ENCODE assay signal across 10 mouse cellular contexts in the genomic region with DNA sequence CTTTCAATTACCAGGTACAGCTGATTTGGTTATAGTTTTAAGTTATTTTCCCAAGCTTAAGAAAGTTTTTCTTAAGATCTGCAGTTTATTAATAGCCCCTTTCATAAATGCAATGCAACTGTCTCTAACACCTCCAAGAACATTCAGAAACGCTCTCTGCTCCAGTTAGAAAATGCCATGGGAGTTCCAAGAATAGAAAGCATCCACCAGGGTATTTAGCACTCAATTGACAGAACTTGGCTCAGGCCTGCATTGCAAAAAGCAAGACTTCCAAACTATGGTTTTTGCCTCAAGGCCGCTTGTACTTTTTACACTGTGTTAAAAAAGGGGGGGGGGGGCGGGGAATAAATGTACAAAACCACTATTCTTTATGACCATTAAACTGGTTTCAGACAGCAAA. TPM values are rescaled to one million over a fixed set of nuclear protein-coding genes. Genes with fewer than 3 reads are reported as not detected.
A peak's percentile ranks its signal among the peaks of the same experiment; 100 is the strongest.
DNase-seq lines count a peak whose midpoint lies in the region; ATAC-seq and TF ChIP-seq lines count a peak whose summit lies in the region.
"Had no signal": no experiment of that assay in that cellular context is flagged by ENCODE, and none has a peak within 500 bp of the region (broad histone marks: within the 10 kb centered on the region; RNA-seq: fewer than 3 reads in every experiment).

No protein-coding gene starts in this region.

- intact Hi-C loops in heart, postnatal 14 days (cut with DNase I): no loop called here

- H3K9me3 ChIP-seq in heart, embryonic 11.5 days (replicated peaks; ENCODE audit: control insufficient read depth, low read length): no peaks in the 10 kb centered on the region
- no peaks in the 10 kb centered on the region for H3K9me3 ChIP-seq in heart, embryonic 16.5 days (replicated peaks; ENCODE audit: control insufficient read depth, low read length)
- H3K9me3 ChIP-seq in lung, postnatal 0 days (ENCODE audit: low read length): no peaks in the 10 kb centered on the region

- TF ChIP-seq CTCF in lung, postnatal 0 days (IDR thresholded peaks at IDR 0.05): 0 out of 2 replicates have a peak, but pooled peaks have one; percentile 4

- H3K36me3 ChIP-seq in heart, embryonic 11.5 days (ENCODE audit: control insufficient read depth, insufficient read depth, low read length): no peaks in the 10 kb centered on the region
- no peaks in the 10 kb centered on the region for H3K36me3 ChIP-seq in heart, embryonic 16.5 days (ENCODE audit: control insufficient read depth, insufficient read depth)
- H3K36me3 ChIP-seq in lung, postnatal 0 days (ENCODE audit: insufficient read depth, low read length): no peaks in the 10 kb centered on the region

- H3K9ac ChIP-seq in heart, embryonic 11.5 days (ENCODE audit: low read depth, low read length): peak overlapping the region; percentile 82; the same call in 1 of the 2 replicates
- peak overlapping the region; percentile 83 for H3K9ac ChIP-seq in heart, embryonic 16.5 days (ENCODE audit: low read length)
- peak overlapping the region; percentile 82; the same call in 1 of the 2 replicates for H3K9ac ChIP-seq in lung, postnatal 0 days (replicated peaks; ENCODE audit: low read depth)

- H3K4me1 ChIP-seq in heart, embryonic 11.5 days (ENCODE audit: control insufficient read depth, insufficient read depth, low read length): peaks cover 13% of the 10 kb centered on the region; the same call in 1 of the 2 replicates
- H3K4me1 ChIP-seq in heart, embryonic 16.5 days (ENCODE audit: control insufficient read depth, insufficient read depth, low read length): peaks cover 22% of the 10 kb centered on the region
- H3K4me1 ChIP-seq in lung, postnatal 0 days (ENCODE audit: insufficient read depth, low read depth, low read length): peaks cover 13% of the 10 kb centered on the region; the same call in 1 of the 2 replicates

- no peak for DNase-seq in heart, postnatal 14 days
- DNase-seq in R1 (ENCODE audit: low read depth, low spot score): peak; percentile 6
- DNase-seq in lung, postnatal 0 days (ENCODE audit: low spot score): peak; percentile 85
- DNase-seq in spleen, adult 12 weeks (ENCODE audit: low spot score): no peak
- DNase-seq in cerebellum, postnatal 14 days: no peak

- peak overlapping the region; percentile 82; the same call in 1 of the 2 replicates for H3K4me3 ChIP-seq in heart, embryonic 11.5 days (ENCODE audit: low read depth, low read length)
- H3K4me3 ChIP-seq in heart, embryonic 16.5 days (ENCODE audit: low read length): peak overlapping the region; percentile 65
- peak overlapping the region; percentile 95; the same call in 1 of the 2 replicates for H3K4me3 ChIP-seq in lung, postnatal 0 days (ENCODE audit: low read depth, low read length)

- no peaks in the 10 kb centered on the region for H3K27me3 ChIP-seq in heart, embryonic 11.5 days (ENCODE audit: control insufficient read depth, insufficient read depth, low read length)
- H3K27me3 ChIP-seq in heart, embryonic 16.5 days (ENCODE audit: control insufficient read depth, insufficient read depth, low read length): no peaks in the 10 kb centered on the region
- H3K27me3 ChIP-seq in lung, postnatal 0 days (replicated peaks; ENCODE audit: insufficient read depth, low read length): no peaks in the 10 kb centered on the region

- peak overlapping the region; percentile 92 for H3K4me2 ChIP-seq in heart, embryonic 11.5 days
- H3K4me2 ChIP-seq in heart, embryonic 16.5 days (ENCODE audit: low read depth, low read length): peak overlapping the region; percentile 73
- peak overlapping the region; percentile 90 for H3K4me2 ChIP-seq in lung, postnatal 0 days (replicated peaks; ENCODE audit: low read depth, low read length)

- TF ChIP-seq EP300 in lung, postnatal 0 days (IDR thresholded peaks at IDR 0.05): no peak

- peak overlapping the region; percentile 57; the same call in 1 of the 2 replicates for H3K27ac ChIP-seq in heart, embryonic 11.5 days (ENCODE audit: low read depth, low read length)
- H3K27ac ChIP-seq in heart, embryonic 16.5 days (ENCODE audit: low read length): peak overlapping the region; percentile 95
- peak overlapping the region; percentile 85 for H3K27ac ChIP-seq in lung, postnatal 0 days (ENCODE audit: low read length)

- no peak for ATAC-seq in heart, embryonic 11.5 days (replicated peaks; ENCODE audit: insufficient number of reproducible peaks, low FRiP score, low TSS enrichment)
- no peak for ATAC-seq in heart, embryonic 16.5 days (replicated peaks; ENCODE audit: extremely low read depth, insufficient read depth, low FRiP score)
- peak; percentile 21 for ATAC-seq in lung, postnatal 0 days
- ATAC-seq in erythroblast, adult 5-6 weeks (replicated peaks; ENCODE audit: low FRiP score, poor library complexity, severe bottlenecking): no peak

- 45% methylated on average over 3 of the region's 3 CpGs for WGBS in heart, embryonic 11.5 days (ENCODE audit: insufficient replicate concordance)
- 31% methylated on average over 3 of the region's 3 CpGs for WGBS in heart, embryonic 16.5 days
- WGBS in lung, postnatal 0 days: 50% methylated on average over 3 of the region's 3 CpGs

RNA-seq across cellular contexts. Expression of a gene that starts 0.6 kb away (rescaled TPM):
- 6.2 and 8.3 TPM in 2 replicates for polyA plus RNA-seq in heart, embryonic 11.5 days (2014; fragmentation: Nextera tagmentation; extraction: Ambion mirVana)
- total RNA-seq in heart, postnatal 14 days (2021): 1 to 10 TPM; 6.1 to 6.2 TPM
- 7.9 and 8.8 TPM in 2 replicates for polyA plus RNA-seq in heart, embryonic 16.5 days (2015; fragmentation: Nextera tagmentation; extraction: Ambion mirVana)
- 9.8 and 9.9 TPM in 2 replicates for polyA plus RNA-seq in lung, postnatal 0 days (2015; fragmentation: Nextera tagmentation; extraction: Ambion mirVana)
- total RNA-seq in erythroblast, adult 5-6 weeks (2015; ENCODE audit: low replicate concordance): 2.1 and 8.1 TPM in 2 replicates
- 0.98 and 2.8 TPM in 2 replicates for total RNA-seq in erythroblast, adult 5-6 weeks (2017; ENCODE audit: low replicate concordance)

RNA-seq across cellular contexts. Expression of a gene that starts 4.5 kb away (rescaled TPM):
- polyA plus RNA-seq in heart, embryonic 11.5 days (2014; fragmentation: Nextera tagmentation; extraction: Ambion mirVana): 2.3 and 5.1 TPM in 2 replicates
- 10 to 100 TPM; 14.2 to 14.9 TPM for total RNA-seq in heart, postnatal 14 days (2021)
- 11.0 and 11.2 TPM in 2 replicates for polyA plus RNA-seq in heart, embryonic 16.5 days (2015; fragmentation: Nextera tagmentation; extraction: Ambion mirVana)
- polyA plus RNA-seq in lung, postnatal 0 days (2015; fragmentation: Nextera tagmentation; extraction: Ambion mirVana): 5.9 and 6.7 TPM in 2 replicates
- total RNA-seq in erythroblast, adult 5-6 weeks (2015; ENCODE audit: low replicate concordance): not detected in 2 replicates
- total RNA-seq in erythroblast, adult 5-6 weeks (2017; ENCODE audit: low replicate concordance): not detected in 2 replicates
- total RNA-seq: hematopoietic stem cell, adult 5-6 weeks; MEL had no signal

RNA-seq across cellular contexts. Expression of a gene that starts 27.0 kb away (rescaled TPM):
- 35.6 and 36.7 TPM in 2 replicates for polyA plus RNA-seq in heart, embryonic 11.5 days (2014; fragmentation: Nextera tagmentation; extraction: Ambion mirVana)
- total RNA-seq in heart, postnatal 14 days (2021): 10 to 100 TPM; 67.5 to 74.0 TPM
- polyA plus RNA-seq in heart, embryonic 16.5 days (2015; fragmentation: Nextera tagmentation; extraction: Ambion mirVana): 54.7 and 55.7 TPM in 2 replicates
- 21.2 and 23.4 TPM in 2 replicates for polyA plus RNA-seq in lung, postnatal 0 days (2015; fragmentation: Nextera tagmentation; extraction: Ambion mirVana)
- total RNA-seq in erythroblast, adult 5-6 weeks (2015; ENCODE audit: low replicate concordance): 17.1 and 27.7 TPM in 2 replicates
- 27.0 and 27.5 TPM in 2 replicates for total RNA-seq in erythroblast, adult 5-6 weeks (2017; ENCODE audit: low replicate concordance)

Comparison
In these comparisons a context has a peak if more than half of its experiments do, and no peak if none do; other contexts are left out.
1. DNase-seq: peak in R1 (single experiment) and lung, postnatal 0 days (single experiment); none in heart, postnatal 14 days (0 of 2), spleen, adult 12 weeks (single experiment) and cerebellum, postnatal 14 days (0 of 2).
2. Peak in every context shown above with its lines, with median percentiles within 50 percentile points of each other: H3K27ac ChIP-seq, H3K4me2 ChIP-seq, H3K4me3 ChIP-seq and H3K9ac ChIP-seq.